Mouse (Mus musculus) kidney, postnatal 10 days (tissue): ENCODE data around the gene Lhfpl2.
A peak's percentile ranks its signal among the peaks of the same experiment; 100 is the strongest.

ENCODE experiments used
- DNase-seq: peaks from one replicate; pipeline ENCODE4 v3.0.0; 2021; ENCODE audit warnings: mixed read lengths

Lhfpl2 gene

GRCm38 (mm10) chr13:94224717-94225705 lies 167.4 kb downstream of the Lhfpl2 start:
- DNase-seq, result no peak

- no peak for DNase-seq
Measured at GRCm38 (mm10) chr13:94231871-94232270, 174.3 kb downstream of the Lhfpl2 start.

- DNase-seq, result no peak
Measured at GRCm38 (mm10) chr13:94239488-94239887, 181.9 kb downstream of the Lhfpl2 start.

GRCm38 (mm10) chr13:94240111-94240510 lies 182.5 kb downstream of the Lhfpl2 start:
- peak; percentile 32 for DNase-seq

GRCm38 (mm10) chr13:94240873-94241272 lies 183.3 kb downstream of the Lhfpl2 start:
- DNase-seq, result no peak

- DNase-seq, result no peak
Measured at GRCm38 (mm10) chr13:94241892-94242524, 184.4 kb downstream of the Lhfpl2 start.

GRCm38 (mm10) chr13:94242897-94243296 lies 185.3 kb downstream of the Lhfpl2 start:
- no peak for DNase-seq
